Mouse (Mus musculus) liver, embryonic 14.5 days (tissue): Measurements from ENCODE around the gene Cpox. TPM values are rescaled to one million over a fixed set of nuclear protein-coding genes. Genes with fewer than 3 reads are reported as not detected.

Experiments used
- ATAC-seq: fragments of 200-750 bp; cut with Nextera tagmentation; 2 replicates; pipeline ENCODE4 v1.8.0; 2017; ENCODE audit warnings: moderate number of reproducible peaks, mild to moderate bottlenecking, moderate library complexity; ENCODE audit not compliant: insufficient read depth
- DNase-seq, 3 experiments: peaks; one replicate each; pipeline ENCODE4 v3.0.0-alpha.2; 2012 to 2013; ENCODE audit warnings: low read depth in 3 of 3, low spot score in 3 of 3
- H3K27ac ChIP-seq: fragments of 300-500 bp; sonication (generic); 2 replicates; pipeline ENCODE4 v1.5.1; 2014; ENCODE audit warnings: moderate library complexity, mild to moderate bottlenecking, control low read depth, inconsistent platforms
- H3K27me3 ChIP-seq: fragments of 300-500 bp; sonication (generic); 2 replicates; pipeline ENCODE4 v1.6.1; 2014; ENCODE audit warnings: mild to moderate bottlenecking, low read length, moderate library complexity; ENCODE audit not compliant: control insufficient read depth, insufficient read depth
- H3K36me3 ChIP-seq: fragments of 300-500 bp; sonication (generic); replicated peaks from 2 replicates; pipeline ENCODE4 v1.6.1; 2014; ENCODE audit warnings: low read depth; ENCODE audit not compliant: control insufficient read depth, insufficient read depth
- H3K4me1 ChIP-seq, 2 experiments: fragments of 200-500 bp in 1 of 2; fragments of 300-500 bp in 1 of 2; sonication (generic) in 1 of 2; replicated peaks; 2 replicates each; pipeline ENCODE4 v1.6.1; 2012 to 2014; ENCODE audit warnings: antibody characterized with exemption in 1 of 2, inconsistent platforms in 1 of 2, low read length in 1 of 2; ENCODE audit not compliant: control insufficient read depth in 2 of 2, insufficient read depth in 2 of 2
- H3K4me2 ChIP-seq: fragments of 300-500 bp; sonication (generic); 2 replicates; pipeline ENCODE4 v1.6.1; 2014; ENCODE audit warnings: low read depth, mild to moderate bottlenecking, control low read depth, moderate library complexity
- H3K4me3 ChIP-seq, 2 experiments: fragments of 200-500 bp in 1 of 2; fragments of 300-500 bp in 1 of 2; sonication (generic) in 1 of 2; 2 replicates each; pipeline ENCODE4 v1.5.1; 2012 to 2014; ENCODE audit warnings: low read depth in 2 of 2, low read length in 2 of 2, mild to moderate bottlenecking in 2 of 2, control low read depth in 1 of 2, inconsistent platforms in 1 of 2, moderate library complexity in 1 of 2; ENCODE audit not compliant: insufficient read depth in 1 of 2
- H3K9ac ChIP-seq: fragments of 300-500 bp; sonication (generic); replicated peaks from 2 replicates; pipeline ENCODE4 v1.6.1; 2014; ENCODE audit warnings: mild to moderate bottlenecking, control low read depth, moderate library complexity
- H3K9me3 ChIP-seq: fragments of 300-500 bp; sonication (generic); 2 replicates; pipeline ENCODE4 v1.6.1; 2016; ENCODE audit warnings: low read length, mixed read lengths; ENCODE audit not compliant: control insufficient read depth
- CTCF ChIP-seq: IDR thresholded peaks from 2 replicates; pipeline ENCODE4 v1.5.1; 2016; ENCODE audit warnings: antibody characterized with exemption, low read depth, control low read depth
- EP300 ChIP-seq: IDR thresholded peaks from 2 replicates; pipeline ENCODE4 v1.6.1; 2016; ENCODE audit warnings: antibody characterized with exemption, low read depth
- WGBS: fragments of 180-500 bp; shearing (Covaris S2); extraction: QIAGEN DNeasy Blood & Tissue Kit; methylation state at CpG from one replicate; pipeline ENCODE4 v1.1.7; 2014; ENCODE audit not compliant: insufficient replicate concordance; 5-methylcytosine and 5-hydroxymethylcytosine counted together
- polyA plus RNA-seq, 2 experiments: library from polyadenylated mRNA; depleted of rRNA in 1 of 2; stranded (reverse) in 1 of 2; unstranded in 1 of 2; fragments of >200 nt; fragmentation: Nextera tagmentation in 1 of 2; extraction: Ambion mirVana in 1 of 2; gene quantifications; 2 replicates each; pipeline versions ENCODE4 v1.2.1 to v1.2.3; 2012 to 2014

Cpox gene
- polyA plus RNA-seq, 2 experiments, result 272 to 326 TPM

DNA sequence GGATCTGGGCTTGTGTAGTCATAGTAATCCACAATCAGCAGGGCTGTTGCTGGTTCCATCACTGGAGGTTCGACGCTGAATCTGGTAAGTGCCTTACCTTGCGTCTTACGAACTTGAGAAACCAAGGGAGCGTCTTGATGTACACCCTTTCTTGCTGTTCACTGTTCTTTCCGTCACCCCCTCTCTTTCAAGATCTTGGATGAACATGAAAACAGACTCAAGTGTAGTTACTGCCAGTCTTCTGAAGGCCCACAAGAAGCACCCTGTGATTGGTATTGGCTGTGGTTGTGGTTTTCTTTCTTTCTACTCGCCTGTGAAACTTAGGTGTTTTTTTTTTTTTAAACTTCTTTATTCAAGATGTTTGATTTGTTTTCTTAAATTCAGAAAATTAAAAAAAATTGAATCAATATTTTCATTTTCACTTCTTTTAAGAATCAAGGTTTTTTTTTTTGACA is 48.6 kb downstream of the Cpox start, which contains the start of gene Gpr15:
Gene Gpr15 (minus strand): TSS at position 405 of the 455 bp plus-strand sequence.
- no peak for TF ChIP-seq CTCF
- no peak for TF ChIP-seq EP300
- H3K4me1 ChIP-seq, result no peaks in the 10 kb centered on the region
- 76% methylated on average over 7 of the region's 7 CpGs for WGBS
- H3K36me3 ChIP-seq, result no peaks in the 10 kb centered on the region
- no peak for ATAC-seq
- no peaks in the 10 kb centered on the region for H3K27me3 ChIP-seq
- H3K9ac ChIP-seq, result no peak within 1 kb of the TSS
- H3K27ac ChIP-seq, result no peak within 1 kb of the TSS
- no peak for DNase-seq
- H3K4me3 ChIP-seq, result no peak within 1 kb of the TSS
- H3K9me3 ChIP-seq, result no peaks in the 10 kb centered on the region
- no peak within 1 kb of the TSS for H3K4me2 ChIP-seq

DNA sequence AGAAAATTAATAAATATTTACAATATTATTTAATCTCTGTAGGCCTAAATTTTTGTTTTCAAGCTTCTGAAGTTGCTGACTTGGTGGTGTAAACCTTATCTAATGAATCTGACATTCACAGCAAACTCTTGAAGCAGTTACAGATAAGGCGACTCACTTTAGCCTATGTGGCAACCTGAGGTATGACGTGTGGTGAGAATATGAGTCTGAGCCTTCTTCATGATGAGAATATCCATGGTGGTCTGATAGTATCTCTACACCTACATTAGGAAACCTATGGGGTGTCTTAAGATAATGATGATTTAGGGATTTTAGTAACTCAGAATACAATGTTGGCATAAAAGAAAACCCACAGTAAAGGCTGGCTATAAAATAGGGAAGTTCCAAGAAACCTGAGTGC is 52.2 kb downstream of the Cpox start:
- 39% methylated on average over 2 of the region's 2 CpGs for WGBS
- no peak for TF ChIP-seq EP300
- no peak for TF ChIP-seq CTCF

GRCm38 (mm10) chr16:58726680-58727476 is 56.8 kb downstream of the Cpox start:
- DNase-seq (no peak), ATAC-seq (no peak)
- peak overlapping the region; percentile 83 for H3K4me2 ChIP-seq
- no peaks in the 10 kb centered on the region for H3K9me3 ChIP-seq
- H3K27me3 ChIP-seq, result no peaks in the 10 kb centered on the region
- no peak overlapping the region for H3K9ac ChIP-seq
- peaks cover 11% of the 10 kb centered on the region for H3K36me3 ChIP-seq
- TF ChIP-seq EP300 (no peak), CTCF (no peak)
- H3K4me3 ChIP-seq, result peak overlapping the region in 1 of 2 experiments; percentile 88; a peak in 2 of 4 replicates
- WGBS, result 58% methylated on average over 11 of the region's 11 CpGs
- H3K27ac ChIP-seq, result no peak overlapping the region
- peaks cover 3 to 5% of the 10 kb centered on the region in 2 experiments; a peak in 3 of 4 replicates for H3K4me1 ChIP-seq

More for the DNA sequence above, 52.2 kb downstream of the Cpox start:
- H3K4me2 ChIP-seq, result no peak overlapping the region
- DNase-seq, result no peak
- H3K4me3 ChIP-seq, result no peak overlapping the region
- H3K4me1 ChIP-seq, result 0 out of 4 replicates have a peak, but pooled peaks cover 0 to 2% of the 10 kb centered on the region in 2 experiments
- no peak overlapping the region for H3K9ac ChIP-seq
- H3K27ac ChIP-seq, result no peak overlapping the region
- H3K36me3 ChIP-seq, result no peaks in the 10 kb centered on the region
- H3K9me3 ChIP-seq, result no peaks in the 10 kb centered on the region
- no peaks in the 10 kb centered on the region for H3K27me3 ChIP-seq
- ATAC-seq, result no peak

- Histone ChIP-seq H3K9me3 (no peaks in the 10 kb centered on the region), H3K27me3 (no peaks in the 10 kb centered on the region), H3K4me3 (peak within 1 kb of the TSS; percentile 88 to 96), H3K4me2 (peak within 1 kb of the TSS; percentile 83), H3K36me3 (peaks cover 15% of the 10 kb centered on the region), H3K4me1 (peaks cover 3 to 5% of the 10 kb centered on the region in 2 experiments; a peak in 3 of 4 replicates), H3K27ac (peak within 1 kb of the TSS; percentile 46), H3K9ac (peak within 1 kb of the TSS; percentile 65)
- DNase-seq, result peak; percentile 85 to 94 (median 89)
- TF ChIP-seq CTCF (no peak), EP300 (no peak)
- 3% methylated on average over 33 of the region's 35 CpGs for WGBS
- peak; percentile 99 for ATAC-seq
Observed at GRCm38 (mm10) chr16:58727477-58728131, 57.5 kb downstream of the Cpox start, which contains the start of gene Cldnd1. Cldnd1 (plus strand) TSS chr16:58727910.

DNA sequence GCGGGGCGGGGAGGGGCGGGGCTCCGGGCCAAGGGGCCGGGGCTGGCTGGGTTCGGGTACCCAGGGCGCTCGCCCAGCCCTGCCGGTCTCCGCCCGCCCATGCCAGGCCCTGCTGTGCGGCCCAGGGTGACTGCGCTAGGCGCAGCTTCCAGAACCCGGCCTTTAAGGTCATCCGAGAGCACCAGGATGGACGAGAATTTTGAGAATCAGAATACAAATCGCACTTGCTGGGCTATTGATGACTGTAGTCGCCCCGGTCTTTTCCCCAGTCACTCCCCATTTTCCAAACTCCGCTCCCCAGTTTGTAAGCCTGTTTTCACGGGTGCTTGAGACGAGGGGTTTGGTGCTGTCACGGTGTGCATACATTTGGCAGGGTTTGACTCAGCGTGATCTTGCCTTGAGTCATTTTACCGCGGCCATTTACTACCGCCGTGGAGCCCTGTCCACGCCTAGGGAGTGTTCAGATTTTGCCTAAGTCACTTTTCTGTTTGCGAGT is 58.1 kb downstream of the Cpox start:
- Histone ChIP-seq H3K27me3 (no peaks in the 10 kb centered on the region), H3K36me3 (peaks cover 17% of the 10 kb centered on the region), H3K9ac (peak overlapping the region; percentile 65), H3K4me3 (peak overlapping the region; percentile 88 to 96), H3K4me1 (peaks cover 3 to 5% of the 10 kb centered on the region in 2 experiments; a peak in 3 of 4 replicates), H3K27ac (peak overlapping the region; percentile 46), H3K9me3 (no peaks in the 10 kb centered on the region), H3K4me2 (peak overlapping the region; percentile 83)
- ATAC-seq, result peak; percentile 92
- WGBS, result under 1% methylated on average over 31 of the region's 31 CpGs
- TF ChIP-seq CTCF, result no peak
- no peak for TF ChIP-seq EP300
- peak; percentile 7 to 22 (median 9) for DNase-seq
